Mouse (Mus musculus) lung, adult 2 months (tissue): ENCODE data around the gene Fyb2.

Experiments
- CTCF ChIP-seq: fragments of 200-500 bp; IDR thresholded peaks from 2 replicates; pipeline ENCODE4 v1.5.1; 2011; ENCODE audit warnings: mild to moderate bottlenecking, low read length, control low read depth; ENCODE audit not compliant: insufficient read depth
- POLR2A ChIP-seq: fragments of 200-500 bp; IDR thresholded peaks from 2 replicates; pipeline ENCODE4 v1.6.1; 2011; ENCODE audit warnings: low read depth, mild to moderate bottlenecking, control low read depth, low read length, borderline replicate concordance; ENCODE audit errors: extremely low read depth

DNA sequence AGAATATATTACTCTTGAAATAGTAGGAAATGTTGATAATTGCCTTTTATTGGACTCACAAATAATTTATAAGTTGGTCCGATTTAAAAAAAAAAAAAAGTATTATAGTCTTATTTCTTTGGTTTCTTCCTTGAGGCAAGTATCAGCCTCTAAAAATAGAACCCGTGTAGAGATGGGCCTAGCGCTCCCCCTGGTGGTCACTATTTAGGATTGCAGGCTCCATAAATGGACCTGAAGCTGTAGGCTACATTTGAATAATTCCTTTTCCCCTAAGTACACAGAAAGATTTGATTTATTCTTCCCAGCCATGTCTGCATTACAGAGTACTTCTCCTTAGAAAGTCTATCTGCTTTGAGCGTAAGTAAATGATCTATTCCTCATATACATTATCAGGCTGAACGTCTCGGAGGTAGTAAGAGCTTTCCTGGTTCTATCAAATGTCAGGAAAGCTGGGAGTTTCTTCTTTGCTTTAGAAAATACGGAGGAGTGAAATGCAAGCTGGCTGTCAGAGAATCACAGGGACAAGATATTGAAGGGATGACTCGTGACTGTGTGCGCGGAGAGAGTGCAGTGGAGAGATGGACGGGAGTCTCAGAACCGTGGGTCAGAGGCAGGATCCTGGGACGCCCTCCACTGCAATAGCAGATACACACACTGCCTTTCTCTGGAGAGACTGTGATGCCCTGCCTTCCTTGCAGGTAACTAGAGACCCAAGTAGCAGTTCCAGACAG is 19.1 kb upstream of the Fyb2 start:
- TF ChIP-seq POLR2A (no peak), CTCF (peak; percentile 57)
